Mouse (Mus musculus) gastrocnemius, postnatal 10 days (tissue): ENCODE results near the gene Chchd3. TPM values are rescaled to one million over a fixed set of nuclear protein-coding genes. Genes with fewer than 3 reads are reported as not detected.
A peak's percentile ranks its signal among the peaks of the same experiment; 100 is the strongest.

ENCODE experiments used
- DNase-seq: peaks from one replicate; pipeline ENCODE4 v3.0.0; 2021; ENCODE audit warnings: mixed read lengths
- long read RNA-seq, 2 experiments: library from polyadenylated mRNA; stranded (forward); transcript quantifications; one replicate each; pipeline ENCODE4 v2.0.0; 2021
- total RNA-seq, 2 experiments: library from RNA; stranded (reverse); gene quantifications; 2 replicates each; pipeline ENCODE4 v1.2.3; 2021

Chchd3 gene
- total RNA-seq, result 100 to 1,000 TPM; 287 to 317 TPM
- long read RNA-seq, experiment 1, transcript Chchd3-201 (8 exons, 1,550 nt), result major isoform, 300 of 322 reads
- long read RNA-seq, experiment 1, partial matches to known transcripts, result 6 of 322 reads
- long read RNA-seq, experiment 1, other reads (novel, unspliced or antisense), result 15 of 322 reads
- long read RNA-seq, experiment 2, transcript Chchd3-201 (8 exons, 1,550 nt), result major isoform, 323 of 342 reads
- long read RNA-seq, experiment 2, partial matches to known transcripts, result 3 of 342 reads
- long read RNA-seq, experiment 2, other reads (novel, unspliced or antisense), result 15 of 342 reads

GRCm38 (mm10) chr6:33059735-33060576 lies at the start of gene Chchd3:
TSS of gene Chchd3 (minus strand) at chr6:33060260.
- DNase-seq, result peak; percentile 91

- no peak for DNase-seq
Measured at GRCm38 (mm10) chr6:33104661-33105060, 44.6 kb upstream of the Chchd3 start.

- DNase-seq, result peak; percentile 6
Measured at GRCm38 (mm10) chr6:33098903-33099302, 38.8 kb upstream of the Chchd3 start.

GRCm38 (mm10) chr6:33094671-33095233 lies 34.7 kb upstream of the Chchd3 start:
- DNase-seq, result peak; percentile 15

GRCm38 (mm10) chr6:33080186-33080585 lies 20.1 kb upstream of the Chchd3 start:
- DNase-seq, result no peak

GRCm38 (mm10) chr6:33078260-33078936 lies 18.3 kb upstream of the Chchd3 start:
- no peak for DNase-seq

GRCm38 (mm10) chr6:33066462-33066861 lies 6.4 kb upstream of the Chchd3 start:
- DNase-seq, result no peak

- peak; percentile 11 for DNase-seq
Measured at GRCm38 (mm10) chr6:33059276-33059675, 784 bp downstream of the Chchd3 start.

GRCm38 (mm10) chr6:33056392-33056791 lies 3.7 kb downstream of the Chchd3 start:
- no peak for DNase-seq

- no peak for DNase-seq
Measured at GRCm38 (mm10) chr6:33055663-33056062, 4.4 kb downstream of the Chchd3 start.

- DNase-seq, result no peak
Measured at GRCm38 (mm10) chr6:33054946-33055345, 5.1 kb downstream of the Chchd3 start.

- DNase-seq, result no peak
Measured at GRCm38 (mm10) chr6:33051642-33052041, 8.4 kb downstream of the Chchd3 start.

- DNase-seq, result no peak
Measured at GRCm38 (mm10) chr6:33049705-33050420, 10.2 kb downstream of the Chchd3 start.

GRCm38 (mm10) chr6:33043480-33043879 lies 16.6 kb downstream of the Chchd3 start:
- no peak for DNase-seq

- no peak for DNase-seq
Measured at GRCm38 (mm10) chr6:33042880-33043279, 17.2 kb downstream of the Chchd3 start.

- no peak for DNase-seq
Measured at GRCm38 (mm10) chr6:33041978-33042377, 18.1 kb downstream of the Chchd3 start.

GRCm38 (mm10) chr6:33040360-33041090 lies 19.5 kb downstream of the Chchd3 start:
- no peak for DNase-seq

GRCm38 (mm10) chr6:33032543-33032942 lies 27.5 kb downstream of the Chchd3 start:
- DNase-seq, result no peak

GRCm38 (mm10) chr6:33031631-33032030 lies 28.4 kb downstream of the Chchd3 start:
- no peak for DNase-seq

GRCm38 (mm10) chr6:33028296-33028695 lies 31.8 kb downstream of the Chchd3 start:
- no peak for DNase-seq

GRCm38 (mm10) chr6:33025041-33025440 lies 35.0 kb downstream of the Chchd3 start:
- DNase-seq, result no peak
